Mouse (Mus musculus) lung, postnatal 0 days (tissue): Measurements from ENCODE around the gene Hnrnpa3. TPM values are rescaled to one million over a fixed set of nuclear protein-coding genes. Genes with fewer than 3 reads are reported as not detected.

Experiments
- ATAC-seq: fragments of 200-750 bp; cut with Nextera tagmentation; 2 replicates; pipeline ENCODE4 v1.8.0; 2017; ENCODE audit warnings: moderate library complexity
- DNase-seq: peaks from one replicate; pipeline ENCODE4 v3.0.0-alpha.2; 2016; ENCODE audit warnings: low spot score
- H3K27ac ChIP-seq: fragments of 300-500 bp; sonication (generic); 2 replicates; pipeline ENCODE4 v1.5.1; 2014; ENCODE audit warnings: antibody characterized with exemption, mild to moderate bottlenecking, low read length, mixed read lengths
- H3K27me3 ChIP-seq: fragments of 300-500 bp; sonication (generic); replicated peaks from 2 replicates; pipeline ENCODE4 v1.6.1; 2014; ENCODE audit warnings: low read length, mixed read lengths; ENCODE audit not compliant: insufficient read depth
- H3K36me3 ChIP-seq: fragments of 300-500 bp; sonication (generic); 2 replicates; pipeline ENCODE4 v1.6.1; 2014; ENCODE audit warnings: low read length, mixed read lengths; ENCODE audit not compliant: insufficient read depth
- H3K4me1 ChIP-seq: fragments of 300-500 bp; sonication (generic); 2 replicates; pipeline ENCODE4 v1.6.1; 2014; ENCODE audit warnings: antibody characterized with exemption, low read depth, low read length, mixed read lengths; ENCODE audit not compliant: insufficient read depth
- H3K4me2 ChIP-seq: fragments of 300-500 bp; sonication (generic); replicated peaks from 2 replicates; pipeline ENCODE4 v1.6.1; 2014; ENCODE audit warnings: low read depth, mild to moderate bottlenecking, low read length, moderate library complexity, mixed read lengths
- H3K4me3 ChIP-seq: fragments of 300-500 bp; sonication (generic); 2 replicates; pipeline ENCODE4 v1.5.1; 2014; ENCODE audit warnings: low read depth, low read length
- H3K9ac ChIP-seq: fragments of 300-500 bp; sonication (generic); replicated peaks from 2 replicates; pipeline ENCODE4 v1.6.1; 2014; ENCODE audit warnings: low read depth, mild to moderate bottlenecking
- H3K9me3 ChIP-seq: fragments of 300-500 bp; sonication (generic); 2 replicates; pipeline ENCODE4 v1.6.1; 2016; ENCODE audit warnings: low read length, mixed read lengths
- CTCF ChIP-seq: IDR thresholded peaks from 2 replicates; pipeline ENCODE4 v1.5.1; 2016; ENCODE audit warnings: antibody characterized with exemption, mild to moderate bottlenecking
- EP300 ChIP-seq: IDR thresholded peaks from 2 replicates; pipeline ENCODE4 v1.6.1; 2016; ENCODE audit warnings: antibody characterized with exemption, mild to moderate bottlenecking, control low read depth
- WGBS: fragments of 180-500 bp; shearing (Covaris S2); extraction: QIAGEN DNeasy Blood & Tissue Kit; methylation state at CpG from one replicate; pipeline ENCODE4 v1.1.7; 2014; 5-methylcytosine and 5-hydroxymethylcytosine counted together
- polyA plus RNA-seq: library from polyadenylated mRNA; unstranded; fragments of >200 nt; fragmentation: Nextera tagmentation; extraction: Ambion mirVana; gene quantifications from 2 replicates; pipeline ENCODE4 v1.2.1, GENCODE M21; 2015

Hnrnpa3 gene
- polyA plus RNA-seq, 1 experiment from 2014 or later, result 114 TPM

DNA sequence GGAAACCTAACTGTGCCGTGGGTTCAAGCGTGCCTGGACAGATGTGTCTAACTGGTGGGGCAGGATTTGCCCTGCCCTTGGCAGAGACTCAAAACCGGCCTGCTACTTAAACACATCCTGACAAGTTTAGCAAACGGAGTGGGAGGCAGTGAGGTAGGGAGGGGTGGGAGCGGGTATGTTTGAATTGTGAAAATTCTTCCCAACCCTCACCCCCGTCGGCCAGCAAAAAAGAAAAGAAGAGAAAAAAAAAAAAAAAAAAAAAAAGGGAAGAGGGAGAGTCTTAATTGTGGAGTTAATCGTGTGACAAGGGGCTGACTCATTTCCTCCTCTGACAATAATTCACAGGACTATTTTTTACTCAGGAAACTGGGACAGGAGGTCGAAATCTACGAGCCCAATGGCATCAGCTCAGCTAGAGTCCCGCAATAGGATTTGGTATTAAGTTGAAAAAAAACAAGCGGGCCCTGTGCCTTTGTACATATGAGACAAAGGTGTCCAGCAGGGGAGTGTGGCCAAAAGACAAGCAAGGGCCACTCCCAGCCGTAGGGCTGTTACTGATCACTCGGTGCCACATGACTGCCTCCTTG lies 46.0 kb upstream of the Hnrnpa3 start:
- peak; percentile 79 for TF ChIP-seq EP300
- TF ChIP-seq CTCF, result peak; percentile 18; the same call in 1 of the 2 replicates
- Histone ChIP-seq H3K4me3 (no peak overlapping the region), H3K4me2 (peak overlapping the region; percentile 43), H3K9ac (no peak overlapping the region; the same call in 1 of the 2 replicates), H3K27ac (peak overlapping the region; percentile 68), H3K4me1 (peaks cover 15% of the 10 kb centered on the region; the same call in 1 of the 2 replicates), H3K27me3 (no peaks in the 10 kb centered on the region), H3K9me3 (no peaks in the 10 kb centered on the region), H3K36me3 (no peaks in the 10 kb centered on the region)
- 3% methylated on average over 14 of the region's 14 CpGs for WGBS
- DNase-seq (peak; percentile 90), ATAC-seq (peak; percentile 73)

GRCm38 (mm10) chr2:75614577-75614976 lies 44.5 kb upstream of the Hnrnpa3 start:
- WGBS, result 68% methylated on average over 6 of the region's 6 CpGs
- H3K27ac ChIP-seq, result no peak overlapping the region
- H3K9ac ChIP-seq, result no peak overlapping the region
- H3K4me1 ChIP-seq, result peaks cover 8% of the 10 kb centered on the region; the same call in 1 of the 2 replicates
- no peaks in the 10 kb centered on the region for H3K27me3 ChIP-seq
- no peak overlapping the region for H3K4me3 ChIP-seq
- TF ChIP-seq CTCF, result no peak
- TF ChIP-seq EP300, result no peak
- H3K36me3 ChIP-seq, result no peaks in the 10 kb centered on the region
- peak; percentile 70 for DNase-seq
- no peak overlapping the region for H3K4me2 ChIP-seq
- ATAC-seq, result no peak
- no peaks in the 10 kb centered on the region for H3K9me3 ChIP-seq

GRCm38 (mm10) chr2:75616911-75617310 lies 42.1 kb upstream of the Hnrnpa3 start:
- H3K4me3 ChIP-seq, result no peak overlapping the region
- no peaks in the 10 kb centered on the region for H3K36me3 ChIP-seq
- no peak overlapping the region for H3K4me2 ChIP-seq
- H3K27me3 ChIP-seq, result no peaks in the 10 kb centered on the region
- H3K9ac ChIP-seq, result no peak overlapping the region
- TF ChIP-seq EP300 (no peak), CTCF (no peak)
- WGBS, result 88% methylated on average over 8 of the region's 8 CpGs
- ATAC-seq (no peak), DNase-seq (no peak)
- no peak overlapping the region for H3K27ac ChIP-seq
- H3K4me1 ChIP-seq, result peaks cover 8% of the 10 kb centered on the region; the same call in 1 of the 2 replicates
- no peaks in the 10 kb centered on the region for H3K9me3 ChIP-seq

DNA sequence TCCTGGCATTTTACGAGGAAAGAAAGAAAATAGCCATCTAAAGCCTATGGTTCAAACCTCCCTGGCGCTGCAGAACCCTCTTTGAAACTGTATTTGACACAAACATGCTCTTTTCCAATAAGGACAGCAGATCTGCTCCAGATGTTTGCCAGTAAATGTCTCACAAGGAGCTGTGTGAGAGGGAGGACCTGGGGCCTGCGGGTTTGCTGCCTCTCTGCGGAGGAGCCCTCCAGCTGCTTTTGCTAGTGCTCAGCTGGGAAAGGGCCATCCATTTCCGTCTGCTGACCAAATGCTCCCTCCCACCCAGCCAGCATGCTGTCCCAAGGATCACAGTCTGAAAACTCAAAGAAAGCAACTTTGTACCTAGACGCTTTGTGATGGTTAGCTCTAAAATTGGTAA lies 40.3 kb upstream of the Hnrnpa3 start:
- H3K36me3 ChIP-seq, result no peaks in the 10 kb centered on the region
- H3K9me3 ChIP-seq, result no peaks in the 10 kb centered on the region
- H3K4me1 ChIP-seq, result no peaks in the 10 kb centered on the region; the same call in 1 of the 2 replicates
- peak overlapping the region; percentile 16; the same call in 1 of the 2 replicates for H3K27ac ChIP-seq
- ATAC-seq (peak; percentile 60), DNase-seq (peak; percentile 65)
- H3K27me3 ChIP-seq, result no peaks in the 10 kb centered on the region
- no peak overlapping the region for H3K4me2 ChIP-seq
- no peak overlapping the region for H3K4me3 ChIP-seq
- TF ChIP-seq CTCF (no peak), EP300 (no peak)
- WGBS, result 41% methylated on average over 6 of the region's 6 CpGs
- H3K9ac ChIP-seq, result no peak overlapping the region

GRCm38 (mm10) chr2:75621873-75622654 lies 37.0 kb upstream of the Hnrnpa3 start:
- H3K27ac ChIP-seq, result no peak overlapping the region
- H3K4me3 ChIP-seq, result no peak overlapping the region
- H3K9ac ChIP-seq, result no peak overlapping the region
- no peaks in the 10 kb centered on the region for H3K27me3 ChIP-seq
- H3K4me2 ChIP-seq, result no peak overlapping the region
- H3K36me3 ChIP-seq, result no peaks in the 10 kb centered on the region
- H3K9me3 ChIP-seq, result no peaks in the 10 kb centered on the region
- H3K4me1 ChIP-seq, result no peaks in the 10 kb centered on the region
- peak; percentile 4 for DNase-seq
- TF ChIP-seq EP300 (no peak), CTCF (peak; percentile 23; the same call in 1 of the 2 replicates)
- WGBS, result 67% methylated on average over 14 of the region's 14 CpGs
- no peak for ATAC-seq

- TF ChIP-seq CTCF, result no peak
- no peak for TF ChIP-seq EP300
- Histone ChIP-seq H3K9ac (no peak overlapping the region), H3K4me1 (no peaks in the 10 kb centered on the region), H3K27ac (no peak overlapping the region), H3K36me3 (no peaks in the 10 kb centered on the region), H3K9me3 (no peaks in the 10 kb centered on the region), H3K4me3 (no peak overlapping the region), H3K4me2 (no peak overlapping the region), H3K27me3 (no peaks in the 10 kb centered on the region)
- ATAC-seq, result no peak
- no peak for DNase-seq
- 64% methylated on average over 3 of the region's 3 CpGs for WGBS
Measured at GRCm38 (mm10) chr2:75625086-75625485, 34.0 kb upstream of the Hnrnpa3 start.
